Mouse (Mus musculus) ES-Bruce4 (cell line): Measurements from ENCODE around the gene Slc2a8.

ENCODE experiments used
- CTCF ChIP-seq: IDR thresholded peaks from one replicate; pipeline ENCODE4 v1.8.1; 2011; ENCODE audit warnings: low read depth, low read length
- EP300 ChIP-seq: IDR thresholded peaks from 2 replicates; pipeline ENCODE4 v1.6.1; 2011; ENCODE audit warnings: low read depth, low read length; ENCODE audit not compliant: insufficient read depth
- POLR2A ChIP-seq: IDR thresholded peaks from one replicate; pipeline ENCODE4 v1.8.1; 2011; ENCODE audit warnings: low read length; ENCODE audit not compliant: insufficient read depth

DNA sequence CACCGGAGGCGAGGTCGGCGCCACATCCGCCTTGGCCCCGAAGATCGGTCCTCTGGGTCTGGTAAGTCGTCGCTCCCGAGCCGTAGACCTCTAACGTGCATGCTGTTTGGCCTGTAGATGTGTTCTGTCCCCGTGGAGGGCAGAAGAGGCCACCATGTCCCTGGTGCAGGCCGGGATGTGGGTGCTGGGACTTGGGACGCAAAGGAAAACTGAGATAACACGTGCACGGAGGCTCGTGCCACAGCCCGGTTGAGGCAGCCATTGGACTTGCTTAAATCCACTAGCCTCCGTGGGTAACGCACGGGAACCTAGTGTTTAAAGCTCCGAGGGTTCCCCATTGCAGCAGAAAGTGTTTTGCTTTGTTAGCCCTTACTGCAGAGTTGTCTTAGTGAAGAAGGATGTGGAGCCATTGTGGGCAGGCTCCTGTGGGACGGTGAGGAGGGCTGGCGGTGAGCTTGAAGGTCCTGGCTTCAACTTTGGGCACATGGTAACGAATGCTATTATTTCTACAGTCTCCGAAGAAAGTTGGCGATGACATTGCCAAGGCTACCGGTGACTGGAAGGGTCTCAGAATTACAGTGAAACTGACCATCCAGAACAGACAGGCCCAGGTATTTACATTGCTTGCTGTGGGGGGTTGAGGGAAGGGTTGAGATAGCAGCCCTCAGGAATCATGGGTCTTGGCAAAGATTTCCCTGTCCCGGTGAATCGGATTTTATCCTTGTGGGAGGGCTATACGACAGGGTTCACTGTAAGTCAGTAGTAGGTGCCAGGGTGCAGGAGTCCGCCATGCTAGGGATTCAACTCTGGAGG, 19.6 kb downstream of the Slc2a8 start:
- TF ChIP-seq CTCF, result no peak
- TF ChIP-seq POLR2A, result peak; percentile 1
- TF ChIP-seq EP300, result no peak
